In the genomic region with DNA sequence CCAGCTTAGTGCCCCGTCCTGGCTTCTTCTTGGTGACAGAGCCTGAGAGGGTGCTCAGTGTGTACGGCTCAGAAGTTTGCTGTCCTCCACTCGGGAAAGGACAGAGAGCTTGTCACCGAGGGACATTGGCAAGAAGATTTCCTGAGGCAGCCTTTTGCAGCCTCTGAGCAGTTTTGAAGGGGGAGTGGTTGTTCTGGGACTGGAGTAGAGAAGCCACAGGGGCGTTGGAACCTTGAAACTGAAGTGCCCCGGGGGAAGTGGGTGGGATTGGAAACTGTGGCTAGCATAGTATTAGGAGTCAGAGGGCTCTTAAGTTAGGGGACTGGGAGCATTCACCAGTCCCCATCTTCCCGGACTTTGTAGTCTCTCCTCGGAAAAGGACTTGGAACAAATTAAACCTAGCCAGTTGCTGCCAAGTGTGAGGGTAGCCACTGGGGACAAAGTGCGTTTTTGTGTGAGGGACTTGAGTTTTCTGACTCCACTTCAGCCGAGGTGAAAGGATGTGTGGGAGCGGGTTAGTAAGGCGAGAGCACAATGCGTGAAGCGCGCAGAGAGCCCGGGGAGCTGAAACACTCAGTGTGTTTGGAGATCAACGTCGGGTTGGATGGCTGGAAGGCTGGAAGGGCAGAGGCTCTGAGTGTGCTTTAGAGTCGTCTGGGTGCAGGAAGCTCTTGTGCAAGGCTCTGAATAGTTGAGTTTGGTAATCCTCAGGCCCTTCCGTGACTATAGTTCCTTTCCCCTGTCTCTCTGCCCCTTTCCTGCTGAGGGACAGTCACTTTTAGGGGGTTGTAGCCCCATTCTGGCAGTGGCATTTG, we compare ENCODE assay signal across 10 mouse cellular contexts. TPM values are rescaled to one million over a fixed set of nuclear protein-coding genes. Genes with fewer than 3 reads are reported as not detected.
A peak's percentile ranks its signal among the peaks of the same experiment; 100 is the strongest.
DNase-seq lines count a peak whose midpoint lies in the region; ATAC-seq and TF ChIP-seq lines count a peak whose summit lies in the region.
"Had no signal": no experiment of that assay in that cellular context is flagged by ENCODE, and none has a peak within 500 bp of the region (broad histone marks: within the 10 kb centered on the region; RNA-seq: fewer than 3 reads in every experiment).

No protein-coding gene starts in this region.

- TF ChIP-seq EP300 in lung, postnatal 0 days (IDR thresholded peaks at IDR 0.05): 0 out of 2 replicates have a peak, but pooled peaks have one; percentile 20

- no peak for TF ChIP-seq POLR2A in bone marrow macrophage, adult 2 months (IDR thresholded peaks at IDR 0.05; ENCODE audit: borderline replicate concordance, low read depth, low read length)

- TF ChIP-seq CTCF in gastrocnemius, adult 2 months (IDR thresholded peaks at IDR 0.05): no peak
- TF ChIP-seq CTCF in bone marrow macrophage, adult 2 months (IDR thresholded peaks at IDR 0.05; ENCODE audit: low read depth, low read length): no peak
- no peak for TF ChIP-seq CTCF in lung, postnatal 0 days (IDR thresholded peaks at IDR 0.05)

- H3K27me3 ChIP-seq in lung, postnatal 0 days (replicated peaks; ENCODE audit: insufficient read depth, low read length): no peaks in the 10 kb centered on the region
- H3K27me3 ChIP-seq: CH12.LX had no signal

- H3K9ac ChIP-seq in lung, postnatal 0 days (replicated peaks; ENCODE audit: low read depth): no peak overlapping the region

- peak overlapping the region; percentile 34 for H3K4me3 ChIP-seq in gastrocnemius, adult 2 months
- peak overlapping the region; percentile 27 for H3K4me3 ChIP-seq in bone marrow macrophage, adult 2 months (ENCODE audit: insufficient read depth, low read length)
- no peak overlapping the region for H3K4me3 ChIP-seq in lung, postnatal 0 days (ENCODE audit: low read depth, low read length)
- H3K4me3 ChIP-seq: erythroblast, embryonic 14.5 days had no signal

- peaks cover 56% of the 10 kb centered on the region for H3K4me1 ChIP-seq in bone marrow macrophage, adult 2 months (ENCODE audit: control insufficient read depth, insufficient read depth, low read length)
- H3K4me1 ChIP-seq in lung, postnatal 0 days (ENCODE audit: insufficient read depth, low read depth, low read length): peaks cover 38% of the 10 kb centered on the region

- peak; percentile 68 for ATAC-seq in lung, postnatal 0 days

- H3K9me3 ChIP-seq in lung, postnatal 0 days (ENCODE audit: low read length): no peaks in the 10 kb centered on the region

- intact Hi-C loops in gastrocnemius, adult 2 months (cut with DNase I): no loop called here
- intact Hi-C loops in gastrocnemius, postnatal 14 days (cut with DNase I; ENCODE audit: low total_unique reads): loop anchor here (10.0 kb wide), 1 partner anchor 224 kb away; no protein-coding TSS in a partner anchor

- H3K27ac ChIP-seq in gastrocnemius, adult 2 months: peak overlapping the region; percentile 78
- peak overlapping the region; percentile 97 for H3K27ac ChIP-seq in bone marrow macrophage, adult 2 months (ENCODE audit: insufficient read depth, low read depth, low read length)
- H3K27ac ChIP-seq in lung, postnatal 0 days (ENCODE audit: low read length): peak overlapping the region; percentile 74

- H3K4me2 ChIP-seq in lung, postnatal 0 days (replicated peaks; ENCODE audit: low read depth, low read length): no peak overlapping the region

- DNase-seq in gastrocnemius, adult 2 months: no peak
- DNase-seq in gastrocnemius, postnatal 14 days: no peak
- DNase-seq in kidney, adult 18-20 months: peak; percentile 66
- peak; percentile 83 for DNase-seq in lung, postnatal 0 days (ENCODE audit: low spot score)
- no peak for DNase-seq in testis, postnatal 14 days (ENCODE audit: low spot score)
- no peak for DNase-seq in spleen, postnatal 36 days (ENCODE audit: low spot score in 2 of 2)
- DNase-seq in layer of hippocampus, postnatal 14 days (ENCODE audit: low spot score in 2 of 2): no peak

- 24% methylated on average over 20 of the region's 20 CpGs for WGBS in lung, postnatal 0 days

- H3K36me3 ChIP-seq in lung, postnatal 0 days (ENCODE audit: insufficient read depth, low read length): no peaks in the 10 kb centered on the region

RNA-seq across cellular contexts. Expression of a gene that starts 10.3 kb away (rescaled TPM):
- 10 to 100 TPM; 15.0 to 17.6 TPM for total RNA-seq in gastrocnemius, adult 2 months (2021)
- 10 to 100 TPM; 12.9 to 16.3 TPM for total RNA-seq in gastrocnemius, postnatal 14 days (2021)
- 24.3 and 26.3 TPM in 2 replicates for polyA plus RNA-seq in bone marrow macrophage, adult 2 months (2012; ENCODE audit: insufficient read depth, insufficient read length, missing spikeins)
- polyA plus RNA-seq in lung, postnatal 0 days (2015; fragmentation: Nextera tagmentation; extraction: Ambion mirVana): 9.6 and 11.7 TPM in 2 replicates
- total RNA-seq in layer of hippocampus, postnatal 14 days (2021): 10 to 100 TPM; 20.4 to 26.0 TPM
- total RNA-seq: CH12.LX had no signal
- polyA plus RNA-seq: erythroblast, embryonic 14.5 days had no signal

Comparison
In these comparisons a context has a peak if more than half of its experiments do, and no peak if none do; other contexts are left out.
1. DNase-seq: peak in kidney, adult 18-20 months (single experiment) and lung, postnatal 0 days (single experiment); none in gastrocnemius, adult 2 months (single experiment), gastrocnemius, postnatal 14 days (single experiment), testis, postnatal 14 days (single experiment), spleen, postnatal 36 days (0 of 2) and layer of hippocampus, postnatal 14 days (0 of 2).
2. Peak in every context shown above with its lines, with median percentiles within 50 percentile points of each other: H3K27ac ChIP-seq.